Mouse (Mus musculus) layer of hippocampus, adult 8-10 months (tissue): ENCODE measurements around the gene Lig3. TPM values are rescaled to one million over a fixed set of nuclear protein-coding genes. Genes with fewer than 3 reads are reported as not detected.

Experiments used
- DNase-seq, 2 experiments: peaks; one replicate each; pipeline ENCODE4 v3.0.0; 2022; ENCODE audit warnings: low spot score in 2 of 2
- total RNA-seq, 4 experiments: library from RNA; stranded (reverse); gene quantifications; 2 replicates each; pipeline ENCODE4 v1.2.4; 2022

Gene Lig3
- 10 to 100 TPM; 23.9 to 31.5 (median 26.7) TPM for total RNA-seq

GRCm38 (mm10) chr11:82780983-82781903, at the start of gene Lig3:
Gene Lig3, plus strand, starts transcription at chr11:82781108.
- peak; percentile 90 to 94 for DNase-seq

DNA sequence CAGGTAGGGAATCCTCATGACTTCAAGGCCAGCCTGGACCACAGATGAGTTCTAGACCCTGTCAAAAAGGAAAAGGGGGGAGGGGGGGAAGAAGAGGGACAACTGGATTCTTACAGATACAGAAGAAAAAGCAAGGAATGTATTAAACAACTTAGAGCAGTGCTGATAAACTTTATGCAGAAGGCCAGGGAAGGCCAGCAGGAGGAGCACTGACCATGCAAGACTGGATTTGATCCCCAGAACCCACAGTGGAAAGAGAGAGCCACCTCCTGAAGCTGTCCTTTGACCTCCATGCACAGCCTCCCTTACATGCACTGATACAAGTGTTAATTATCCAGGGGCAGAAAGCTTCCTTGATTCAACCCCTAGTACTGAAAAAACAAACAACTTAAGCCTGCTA, 46.7 kb upstream of the Lig3 start:
- DNase-seq, result no peak

GRCm38 (mm10) chr11:82739006-82739405, 41.9 kb upstream of the Lig3 start:
- no peak for DNase-seq

DNA sequence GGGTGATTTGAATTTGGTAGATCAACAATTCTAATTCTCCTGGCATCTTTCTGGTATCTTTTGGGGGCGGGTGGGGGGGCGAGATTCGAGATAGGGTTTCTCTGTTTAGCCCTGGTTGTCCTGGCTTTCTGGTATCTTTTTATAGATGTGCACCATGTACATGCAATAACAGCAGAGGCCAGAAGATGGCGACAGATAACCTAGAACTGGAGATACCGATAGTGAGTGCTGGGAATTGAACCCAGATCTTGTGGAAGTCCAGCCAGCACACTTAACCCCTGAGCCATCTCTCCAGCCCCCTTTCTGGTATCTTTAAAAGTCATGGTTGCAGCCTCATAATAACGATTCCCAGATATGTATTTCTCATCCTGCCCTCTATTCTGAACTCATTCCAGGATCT, 34.8 kb upstream of the Lig3 start:
- DNase-seq, result no peak

DNA sequence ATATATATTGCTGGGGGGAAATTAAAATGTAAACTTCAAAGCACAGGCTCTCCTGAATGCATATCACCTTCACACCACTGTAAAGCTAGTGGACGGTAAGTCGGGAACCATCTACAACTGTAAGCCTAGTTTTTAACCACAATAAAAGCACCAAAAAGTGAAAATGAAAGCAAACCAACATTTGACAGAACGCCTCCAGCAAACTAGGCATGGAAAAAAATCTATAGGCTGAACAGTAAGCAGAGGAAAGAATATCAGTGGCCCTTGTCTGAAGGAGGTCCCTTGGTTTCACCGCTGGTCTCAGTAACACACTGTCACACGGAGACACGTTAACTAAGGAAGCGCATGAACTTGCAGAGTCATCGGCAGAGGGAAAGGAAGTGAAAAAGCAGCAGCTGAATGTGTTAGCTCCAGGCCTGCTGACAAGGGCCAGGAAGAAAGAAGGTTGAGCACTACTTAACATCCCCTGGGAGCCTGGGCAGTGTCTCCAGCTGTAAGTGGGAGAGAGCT, 34.0 kb upstream of the Lig3 start:
- DNase-seq, result no peak

GRCm38 (mm10) chr11:82752349-82753115, 28.4 kb upstream of the Lig3 start:
- no peak for DNase-seq

GRCm38 (mm10) chr11:82755919-82756318, 25.0 kb upstream of the Lig3 start:
- no peak for DNase-seq

- no peak for DNase-seq
Measured at GRCm38 (mm10) chr11:82762286-82762829, 18.6 kb upstream of the Lig3 start.

DNA sequence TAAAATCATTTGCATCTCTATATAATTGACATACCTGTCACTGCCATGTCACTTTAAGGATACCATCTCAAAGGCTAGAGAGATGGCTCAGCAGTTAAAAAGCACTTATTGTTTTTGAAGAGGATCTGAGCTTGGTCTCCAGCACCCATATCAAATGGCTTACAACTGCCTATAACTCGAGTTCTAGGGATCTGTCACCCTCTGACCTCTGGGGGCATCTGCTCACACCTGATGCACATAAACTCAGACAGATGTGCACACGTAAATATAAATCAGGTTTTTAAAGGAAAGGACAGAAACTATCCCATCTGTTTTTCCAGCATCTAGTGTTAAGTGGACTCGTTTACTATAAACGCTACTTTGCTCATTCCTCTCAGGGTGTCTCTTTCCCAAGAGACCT, 17.6 kb upstream of the Lig3 start:
- no peak for DNase-seq

GRCm38 (mm10) chr11:82763742-82764437, 17.0 kb upstream of the Lig3 start, which contains the start of the genes Cct6b and Zfp830:
Gene Cct6b, minus strand, starts transcription at chr11:82764321.
Gene Zfp830, plus strand, starts transcription at chr11:82764345.
- peak; percentile 86 to 92 for DNase-seq

- DNase-seq, result no peak
Measured at GRCm38 (mm10) chr11:82764438-82764924, 16.4 kb upstream of the Lig3 start.

- no peak for DNase-seq
Measured at GRCm38 (mm10) chr11:82780134-82780533, 774 bp upstream of the Lig3 start.

DNA sequence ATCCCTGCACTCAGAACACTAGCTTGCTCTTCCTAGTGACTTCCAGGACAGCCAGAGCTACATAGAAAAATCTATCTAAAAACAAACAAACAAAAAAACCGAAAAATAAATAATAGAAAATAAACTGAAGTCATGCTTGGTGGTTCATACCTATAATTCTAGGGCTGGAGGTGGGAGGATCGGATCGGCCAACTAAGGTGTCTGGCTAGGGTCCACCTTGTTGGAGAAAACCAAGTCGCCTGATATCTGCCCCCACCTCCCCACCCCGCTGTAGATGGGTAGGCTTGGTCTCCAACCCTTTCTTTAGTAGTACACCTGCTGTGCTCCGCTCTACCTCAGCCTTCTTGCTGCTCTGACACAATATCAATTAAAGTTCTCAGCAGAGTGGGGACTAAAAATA, 1.3 kb downstream of the Lig3 start:
- DNase-seq, result no peak

DNA sequence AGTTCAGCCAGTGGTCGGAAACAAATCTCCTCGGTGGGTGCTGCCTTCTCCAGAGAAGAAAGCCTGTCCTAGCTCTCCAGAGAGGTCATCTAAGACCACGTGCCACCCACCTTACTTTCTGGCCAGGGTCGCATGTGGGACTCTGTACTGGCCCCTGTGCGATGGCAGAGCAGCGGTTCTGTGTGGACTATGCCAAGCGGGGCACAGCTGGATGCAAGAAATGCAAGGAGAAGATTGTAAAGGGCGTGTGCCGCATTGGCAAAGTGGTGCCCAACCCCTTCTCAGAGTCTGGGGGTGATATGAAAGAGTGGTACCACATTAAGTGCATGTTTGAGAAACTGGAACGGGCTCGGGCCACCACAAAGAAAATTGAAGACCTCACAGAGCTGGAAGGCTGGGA, 2.5 kb downstream of the Lig3 start:
- DNase-seq, result no peak

- DNase-seq, result no peak
Measured at GRCm38 (mm10) chr11:82806656-82807055, 25.7 kb downstream of the Lig3 start.

- DNase-seq, result no peak
Measured at GRCm38 (mm10) chr11:82807370-82807769, 26.5 kb downstream of the Lig3 start.

GRCm38 (mm10) chr11:82808485-82808884, 27.6 kb downstream of the Lig3 start:
- no peak for DNase-seq

DNA sequence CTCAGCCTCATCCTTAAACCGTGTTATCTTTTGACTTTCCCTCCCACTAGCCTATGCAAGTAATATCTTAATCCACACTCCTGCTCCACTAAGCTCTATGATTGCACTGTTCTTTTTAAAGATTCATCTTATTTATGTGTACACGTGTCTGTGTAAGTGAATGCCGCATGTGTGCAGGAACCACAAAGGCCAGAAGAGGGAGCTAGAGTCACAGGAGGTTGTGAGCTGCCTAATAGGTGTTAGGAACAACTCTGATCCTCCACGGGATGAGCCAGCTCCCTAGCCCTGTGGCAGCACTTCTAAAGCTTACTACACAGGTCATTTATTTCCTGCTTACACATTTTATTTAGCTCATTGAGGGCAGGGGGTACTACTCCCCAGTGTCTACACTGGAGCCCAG, 38.4 kb downstream of the Lig3 start:
- peak in 1 of 2 experiments; percentile 38 for DNase-seq

DNA sequence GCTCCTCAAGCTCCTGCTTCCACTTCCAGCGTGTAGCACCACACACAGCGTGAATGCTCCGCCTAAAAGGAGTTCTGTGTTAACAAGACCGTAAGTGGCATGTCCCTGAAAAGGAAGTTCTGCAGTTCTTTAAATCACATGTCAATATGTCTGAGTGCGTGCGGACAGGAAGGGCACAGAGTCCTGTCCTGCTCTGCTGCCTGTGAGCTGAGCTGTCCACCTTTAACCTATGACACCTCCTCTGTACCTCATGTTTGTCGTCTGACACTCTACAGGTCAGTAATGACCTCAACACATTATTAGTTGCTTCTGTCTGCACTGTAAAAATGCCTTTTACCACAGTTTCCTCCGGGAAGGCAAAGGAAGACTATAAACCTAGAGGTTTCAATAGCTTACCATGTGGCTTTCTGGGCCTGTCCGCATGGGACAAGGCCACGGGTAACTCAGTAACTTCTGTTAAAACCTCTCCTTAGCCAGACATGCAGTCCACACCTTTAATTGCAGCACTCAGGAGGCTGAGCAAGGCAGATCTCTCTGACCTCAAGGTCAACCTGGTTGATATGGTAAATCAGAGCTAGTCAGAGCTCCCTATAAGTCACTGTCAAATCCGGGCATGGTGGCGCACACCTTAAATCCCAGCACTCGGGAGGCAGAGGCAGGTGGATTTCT, 40.0 kb downstream of the Lig3 start:
- no peak for DNase-seq

DNA sequence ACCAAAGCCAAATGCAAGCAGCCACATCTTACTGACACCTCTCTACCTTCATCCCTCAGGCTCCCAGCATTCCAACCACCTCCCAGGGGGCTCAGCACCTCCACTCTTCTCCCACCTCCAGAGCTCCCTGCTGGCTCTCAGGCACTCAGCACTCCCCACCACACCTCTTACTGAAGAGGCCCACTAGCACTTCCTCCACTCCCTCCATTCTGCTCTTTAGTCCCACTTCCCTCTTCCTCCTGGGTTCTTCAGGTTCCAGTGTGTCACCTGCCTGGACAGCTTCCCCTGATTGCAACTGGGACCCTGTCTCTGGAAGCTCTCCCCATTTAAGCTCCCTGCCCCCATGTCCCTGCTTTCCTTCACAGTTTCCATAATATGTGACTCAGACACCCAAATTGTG, 45.9 kb downstream of the Lig3 start:
- DNase-seq, result no peak
